Mouse (Mus musculus) left cerebral cortex, postnatal 36 days (tissue): ENCODE measurements around the gene Rabgap1l. TPM values are rescaled to one million over a fixed set of nuclear protein-coding genes. Genes with fewer than 3 reads are reported as not detected.

Experiments used
- DNase-seq, 2 experiments: peaks; one replicate each; pipeline ENCODE4 v3.0.0; 2021 to 2022; ENCODE audit warnings: low spot score in 2 of 2, mixed read lengths in 1 of 2
- intact Hi-C: fragments of 180-260 bp; cut with DNase I; formaldehyde crosslinking; loops from one replicate; pipeline ENCODE4 v1.15.1; 2025
- total RNA-seq, 2 experiments: library from RNA; stranded (reverse); gene quantifications; 2 replicates each; pipeline ENCODE4 v1.2.3; 2021

Rabgap1l gene
- total RNA-seq, result 100 to 1,000 TPM; 190 to 205 TPM

- intact Hi-C loops, result loop anchor here (5.0 kb wide), 1 partner anchor 114 kb away; the partner anchor contains the start of gene Rc3h1
- DNase-seq, result peak; percentile 68 to 78
Measured at GRCm38 (mm10) chr1:160792686-160793355, at the start of gene Rabgap1l. Rabgap1l (minus strand) TSS chr1:160793211.

- DNase-seq, result no peak
- intact Hi-C loops, result no loop called here
Measured at GRCm38 (mm10) chr1:160842567-160842966, 49.6 kb upstream of the Rabgap1l start.

- intact Hi-C loops, result no loop called here
- no peak for DNase-seq
Measured at GRCm38 (mm10) chr1:160840618-160841017, 47.6 kb upstream of the Rabgap1l start.

- DNase-seq, result no peak
- intact Hi-C loops, result no loop called here
Measured at GRCm38 (mm10) chr1:160839095-160839494, 46.1 kb upstream of the Rabgap1l start.

GRCm38 (mm10) chr1:160834446-160834845 is 41.4 kb upstream of the Rabgap1l start:
- intact Hi-C loops, result no loop called here
- DNase-seq, result no peak

GRCm38 (mm10) chr1:160832267-160833021 is 39.4 kb upstream of the Rabgap1l start:
- no peak for DNase-seq
- intact Hi-C loops, result no loop called here

- intact Hi-C loops, result no loop called here
- no peak for DNase-seq
Measured at GRCm38 (mm10) chr1:160830608-160831498, 37.8 kb upstream of the Rabgap1l start.

GRCm38 (mm10) chr1:160825441-160825856 is 32.4 kb upstream of the Rabgap1l start:
- intact Hi-C loops, result no loop called here

GRCm38 (mm10) chr1:160823638-160824037 is 30.6 kb upstream of the Rabgap1l start:
- DNase-seq, result no peak
- intact Hi-C loops, result no loop called here

More at GRCm38 (mm10) chr1:160825441-160825856, 32.4 kb upstream of the Rabgap1l start:
- DNase-seq, result no peak

- DNase-seq, result no peak
- intact Hi-C loops, result no loop called here
Measured at GRCm38 (mm10) chr1:160814198-160814597, 21.2 kb upstream of the Rabgap1l start.

- intact Hi-C loops, result no loop called here
- no peak for DNase-seq
Measured at GRCm38 (mm10) chr1:160812428-160812827, 19.4 kb upstream of the Rabgap1l start.

GRCm38 (mm10) chr1:160811930-160812329 is 18.9 kb upstream of the Rabgap1l start:
- intact Hi-C loops, result no loop called here
- DNase-seq, result no peak

GRCm38 (mm10) chr1:160805268-160805667 is 12.3 kb upstream of the Rabgap1l start:
- DNase-seq, result no peak
- intact Hi-C loops, result no loop called here

GRCm38 (mm10) chr1:160799972-160800371 is 7.0 kb upstream of the Rabgap1l start:
- DNase-seq, result peak; percentile 31 to 43

GRCm38 (mm10) chr1:160795016-160795415 is 2.0 kb upstream of the Rabgap1l start:
- intact Hi-C loops, result no loop called here
- DNase-seq, result no peak

More at GRCm38 (mm10) chr1:160799972-160800371, 7.0 kb upstream of the Rabgap1l start:
- intact Hi-C loops, result no loop called here

- intact Hi-C loops, result loop anchor here (5.0 kb wide), 1 partner anchor 113 kb away; the partner anchor contains the start of gene Rc3h1
- DNase-seq, result no peak
Measured at GRCm38 (mm10) chr1:160793791-160794757, 1.1 kb upstream of the Rabgap1l start.

GRCm38 (mm10) chr1:160792156-160792685 is 790 bp downstream of the Rabgap1l start:
- intact Hi-C loops, result loop anchor here (5.0 kb wide), 1 partner anchor 115 kb away; the partner anchor contains the start of gene Rc3h1
- peak in 1 of 2 experiments; percentile 43 for DNase-seq
